ENCODE assay signal across 8 mouse cellular contexts in the genomic region with DNA sequence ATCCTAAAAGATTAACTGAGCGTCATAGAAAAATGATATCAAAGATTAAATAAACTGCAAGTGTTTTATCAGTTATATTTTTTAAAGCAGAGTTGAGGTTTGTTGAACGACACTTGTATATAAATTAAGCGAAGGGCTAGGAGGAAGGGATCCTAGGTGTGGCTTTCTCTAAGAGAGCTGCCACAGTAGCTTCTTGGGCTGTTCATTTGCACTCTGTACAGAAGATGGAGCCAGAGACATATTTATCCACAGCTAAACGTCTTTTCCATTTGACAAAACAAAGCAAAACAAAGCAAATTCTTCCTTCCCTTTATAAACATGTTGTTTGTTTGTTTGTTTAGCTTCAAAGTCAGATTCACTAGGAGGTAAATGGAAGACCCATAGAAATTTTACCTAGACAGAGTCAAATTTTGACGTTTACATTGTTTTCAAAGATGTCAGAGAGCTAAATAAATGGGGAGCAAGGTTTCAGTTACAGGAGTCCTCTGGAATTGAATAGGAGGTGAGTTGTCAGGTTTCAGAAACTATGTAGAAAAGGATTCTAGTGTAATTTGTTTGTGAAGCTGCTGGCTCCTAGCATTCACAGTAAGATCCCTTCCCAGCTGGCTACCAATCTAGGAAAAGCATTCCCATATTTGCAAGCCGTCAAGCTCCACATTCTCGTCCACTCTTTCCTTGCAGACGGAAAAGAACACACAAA. TPM values are rescaled to one million over a fixed set of nuclear protein-coding genes. Genes with fewer than 3 reads are reported as not detected.
DNase-seq lines count a peak whose midpoint lies in the region; ATAC-seq and TF ChIP-seq lines count a peak whose summit lies in the region.

No protein-coding gene starts in this region.

- H3K9ac ChIP-seq in forebrain, embryonic 12.5 days: no peak overlapping the region
- H3K9ac ChIP-seq in stomach, postnatal 0 days (ENCODE audit: low read length): no peak overlapping the region

- peaks cover 8% of the 10 kb centered on the region for H3K79me2 ChIP-seq in C2C12 (ENCODE audit: control insufficient read depth, insufficient read depth)

- peak; percentile 5 for TF ChIP-seq CTCF in C2C12 (IDR thresholded peaks at IDR 0.05; ENCODE audit: control insufficient read depth, insufficient read depth, insufficient read length)
- peak; percentile 86 for TF ChIP-seq CTCF in stomach, postnatal 0 days (IDR thresholded peaks at IDR 0.05; ENCODE audit: low read depth)

- no peaks in the 10 kb centered on the region for H3K9me3 ChIP-seq in forebrain, embryonic 12.5 days
- no peaks in the 10 kb centered on the region for H3K9me3 ChIP-seq in stomach, postnatal 0 days (ENCODE audit: control insufficient read depth, low read length)

- peaks cover 10% of the 10 kb centered on the region for H3K4me1 ChIP-seq in forebrain, embryonic 12.5 days
- H3K4me1 ChIP-seq in stomach, postnatal 0 days (replicated peaks; ENCODE audit: control insufficient read depth, insufficient read depth): no peaks in the 10 kb centered on the region

- peak overlapping the region; percentile 8; the same call in 1 of the 2 replicates for H3K4me2 ChIP-seq in forebrain, embryonic 12.5 days
- H3K4me2 ChIP-seq in stomach, postnatal 0 days (replicated peaks; ENCODE audit: low read depth): no peak overlapping the region

- H3K36me3 ChIP-seq in C2C12 (ENCODE audit: control insufficient read depth, insufficient read depth): no peaks in the 10 kb centered on the region
- no peaks in the 10 kb centered on the region for H3K36me3 ChIP-seq in forebrain, embryonic 12.5 days (replicated peaks)
- no peaks in the 10 kb centered on the region for H3K36me3 ChIP-seq in stomach, postnatal 0 days (ENCODE audit: control insufficient read depth, insufficient read depth, low read length)

- 29% methylated on average over 8 of the region's 8 CpGs for WGBS in forebrain, embryonic 12.5 days
- WGBS in stomach, postnatal 0 days: 17% methylated on average over 8 of the region's 8 CpGs

- DNase-seq in gastrocnemius, adult 18-20 months (ENCODE audit: low spot score): peak; percentile 23
- DNase-seq in gastrocnemius, postnatal 25 days: no peak
- DNase-seq in kidney, postnatal 14 days: peak; percentile 35
- no peak for DNase-seq in stomach, postnatal 0 days (ENCODE audit: low spot score)
- no peak for DNase-seq in urinary bladder, postnatal 25 days (ENCODE audit: low spot score)
- no peak for DNase-seq in adrenal gland, postnatal 4 days (ENCODE audit: low spot score in 2 of 2)

- no peak overlapping the region for H3K4me3 ChIP-seq in C2C12 (ENCODE audit: insufficient read depth, poor library complexity, severe bottlenecking)
- no peak overlapping the region for H3K4me3 ChIP-seq in forebrain, embryonic 12.5 days (replicated peaks)
- no peak overlapping the region for H3K4me3 ChIP-seq in stomach, postnatal 0 days (ENCODE audit: low read depth, low read length)

- ATAC-seq in forebrain, embryonic 12.5 days (ENCODE audit: low FRiP score): peak; percentile 47; the same call in 1 of the 2 replicates
- no peak for ATAC-seq in stomach, postnatal 0 days (ENCODE audit: low FRiP score, low TSS enrichment)

- peaks cover 8% of the 10 kb centered on the region for H3K79me3 ChIP-seq in C2C12 (ENCODE audit: low read depth)

- no peak for TF ChIP-seq EP300 in stomach, postnatal 0 days (optimal IDR thresholded peaks at IDR 0.05)

- no peak overlapping the region for H3K27ac ChIP-seq in forebrain, embryonic 12.5 days
- H3K27ac ChIP-seq in stomach, postnatal 0 days (replicated peaks): no peak overlapping the region

- no peak overlapping the region for H3ac ChIP-seq in C2C12 (ENCODE audit: control insufficient read depth, insufficient read length, low read depth)

- no peaks in the 10 kb centered on the region for H3K27me3 ChIP-seq in C2C12 (ENCODE audit: control insufficient read depth, insufficient read depth, insufficient read length)
- 0 out of 2 replicates have a peak, but pooled peaks cover 4% of the 10 kb centered on the region for H3K27me3 ChIP-seq in forebrain, embryonic 12.5 days
- no peaks in the 10 kb centered on the region for H3K27me3 ChIP-seq in stomach, postnatal 0 days (ENCODE audit: control insufficient read depth, insufficient read depth, low read length)

TF ChIP-seq in C2C12, 6 proteins besides CTCF, POLR2A, EP300 and RAD21:
- TF ChIP-seq CEBPB (IDR thresholded peaks at IDR 0.05; ENCODE audit: low read depth) (no peak), MYOG (IDR thresholded peaks at IDR 0.05; ENCODE audit: control insufficient read depth, extremely low read depth, insufficient read length) (no peak), USF1 (IDR thresholded peaks at IDR 0.05; ENCODE audit: low read depth) (no peak), FOSL1 (IDR thresholded peaks at IDR 0.05; ENCODE audit: insufficient read depth, low read length, poor library complexity, severe bottlenecking) (no peak), MYOD1 (IDR thresholded peaks at IDR 0.05; ENCODE audit: control insufficient read depth, insufficient read length, low read depth) (no peak), MAX (IDR thresholded peaks at IDR 0.05) (no peak)
TF ChIP-seq in C2C12: peak in this region for 0.

RNA-seq across cellular contexts. Expression of a gene that starts 4.0 kb away (rescaled TPM):
- 1 to 10 TPM; 7.0 to 7.3 TPM for total RNA-seq in gastrocnemius, adult 18-20 months (2021)
- 10 to 100 TPM in 1 of 2 experiments, 1 to 10 TPM in 1; 9.7 to 13.6 TPM for total RNA-seq in gastrocnemius, postnatal 25 days (2021)
- polyA plus RNA-seq in C2C12 (2012; fragmentation: generic; extraction: Trizol): 37.3 TPM
- polyA plus RNA-seq in forebrain, embryonic 12.5 days (2016; fragmentation: Nextera tagmentation; extraction: Ambion mirVana): 113 and 129 TPM in 2 replicates
- polyA plus RNA-seq in stomach, postnatal 0 days (2015; fragmentation: Nextera tagmentation; extraction: Ambion mirVana): 136 and 141 TPM in 2 replicates
- 100 to 1,000 TPM; 218 to 248 TPM for total RNA-seq in adrenal gland, postnatal 4 days (2021)

Comparison
In these comparisons a context has a peak if more than half of its experiments do, and no peak if none do; other contexts are left out.
1. DNase-seq: peak in gastrocnemius, adult 18-20 months (single experiment) and kidney, postnatal 14 days (single experiment); none in gastrocnemius, postnatal 25 days (single experiment), stomach, postnatal 0 days (single experiment), urinary bladder, postnatal 25 days (single experiment) and adrenal gland, postnatal 4 days (0 of 2).
2. RNA of a gene that starts 4.0 kb away (total RNA-seq): 218 to 248 TPM in adrenal gland, postnatal 4 days; 9.7 to 13.6 TPM in gastrocnemius, postnatal 25 days and 7.0 to 7.3 TPM in gastrocnemius, adult 18-20 months; every median in the first group is over 10 times any median in the second.